Mouse (Mus musculus): Measurements from ENCODE around the gene Rbp7.

DNA sequence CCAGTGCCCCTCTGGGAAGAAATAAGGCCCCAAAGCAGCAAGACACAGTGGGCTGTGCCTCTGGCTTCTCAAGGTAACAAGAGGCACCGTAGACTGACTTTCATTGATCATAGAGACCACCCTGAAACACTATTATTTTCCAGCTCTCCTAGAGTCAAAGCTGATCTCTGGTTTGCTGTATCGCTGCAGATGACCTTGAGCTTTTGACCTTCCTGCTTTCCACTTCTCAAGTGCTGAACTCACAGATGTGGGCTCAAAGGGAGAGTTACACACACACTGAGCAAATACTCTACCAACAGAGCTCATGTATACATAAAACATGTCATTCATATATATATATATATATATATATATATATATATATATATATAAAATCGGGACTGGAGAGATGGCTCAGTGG lies 4.1 kb downstream of the Rbp7 start:
- TF ChIP-seq CTCF (IDR thresholded peaks at IDR 0.05; ENCODE audit: low read depth) (no peak), EP300 (IDR thresholded peaks at IDR 0.05; ENCODE audit: low read depth) (no peak)

All from heart, postnatal 0 days (tissue).